Mouse (Mus musculus) embryo, embryonic 10 days (tissue): ENCODE measurements around the gene Stfa3.
"Not testable (repeated sequence)": the region's sequence is repeated elsewhere in the genome, so short reads cannot be mapped to it uniquely, and the experiment has no call there.

Source experiments
- DNase-seq: peaks from one replicate; pipeline ENCODE4 v3.0.0-alpha.2; 2015; ENCODE audit warnings: low spot score

The Stfa3 gene

DNA sequence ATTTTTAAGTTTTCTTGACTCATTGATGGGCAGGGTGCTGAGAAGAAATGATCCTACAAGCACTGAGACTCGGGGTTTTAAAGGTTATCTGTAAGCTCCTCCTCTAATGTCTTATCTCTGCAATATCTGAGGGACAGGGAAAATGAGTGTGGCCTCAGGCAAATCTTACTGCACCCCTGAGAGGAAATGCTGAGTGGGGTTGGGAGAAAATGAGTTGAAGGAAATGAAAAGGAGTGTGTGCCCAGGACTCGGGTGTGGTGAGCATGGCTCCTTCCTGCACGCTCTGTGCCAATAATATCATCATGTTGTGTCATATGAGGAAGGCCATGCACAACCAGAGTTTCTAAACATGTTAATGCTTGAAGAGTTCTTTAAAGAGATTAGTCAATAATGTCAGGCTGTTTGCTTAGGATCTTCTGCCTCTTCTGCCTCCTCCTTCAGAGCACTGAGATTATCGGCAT, at the start of gene Stfa3:
Stfa3 (minus strand) TSS at position 51 of the 461 bp plus-strand sequence.
- DNase-seq: no peak

DNA sequence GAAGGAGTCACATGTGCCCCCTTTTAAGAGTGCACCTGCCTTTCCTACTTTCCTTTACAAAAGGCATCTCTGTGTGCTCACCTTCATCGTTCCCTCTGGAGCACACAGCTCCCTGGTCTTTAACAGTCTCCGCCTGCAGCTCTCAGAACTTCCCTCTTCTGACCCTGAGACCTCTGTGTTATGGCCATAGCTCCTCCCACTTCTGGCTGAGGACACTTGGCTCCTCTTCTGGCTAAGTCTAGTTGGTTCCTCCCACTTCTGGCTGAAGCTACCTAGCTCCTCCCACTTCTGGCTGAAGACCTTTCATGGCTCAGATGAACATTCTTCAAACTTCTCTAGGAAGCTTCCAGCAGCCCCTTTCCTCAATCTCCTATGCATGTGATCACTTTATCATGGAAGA, 47.1 kb upstream of the Stfa3 start:
- DNase-seq: no peak

DNA sequence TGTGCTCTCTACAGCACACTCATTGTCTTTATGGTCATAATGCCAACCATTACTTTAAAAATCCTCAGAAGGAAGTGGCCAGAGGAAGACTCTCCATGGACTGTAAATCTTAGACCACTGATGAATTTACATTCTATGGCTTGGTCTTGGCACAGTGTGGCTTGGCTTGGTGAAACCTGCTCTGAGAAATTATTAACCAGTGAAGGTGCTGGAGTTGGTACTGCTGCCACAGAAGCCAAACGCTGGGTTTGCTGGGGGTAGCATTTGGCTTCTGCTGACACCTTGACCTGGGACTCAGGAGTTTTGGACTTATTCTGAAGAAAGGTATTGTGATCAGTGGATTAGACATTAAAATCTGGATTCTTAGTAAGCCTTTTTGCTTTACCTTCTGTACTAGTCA, 37.2 kb upstream of the Stfa3 start:
- DNase-seq: no peak

DNA sequence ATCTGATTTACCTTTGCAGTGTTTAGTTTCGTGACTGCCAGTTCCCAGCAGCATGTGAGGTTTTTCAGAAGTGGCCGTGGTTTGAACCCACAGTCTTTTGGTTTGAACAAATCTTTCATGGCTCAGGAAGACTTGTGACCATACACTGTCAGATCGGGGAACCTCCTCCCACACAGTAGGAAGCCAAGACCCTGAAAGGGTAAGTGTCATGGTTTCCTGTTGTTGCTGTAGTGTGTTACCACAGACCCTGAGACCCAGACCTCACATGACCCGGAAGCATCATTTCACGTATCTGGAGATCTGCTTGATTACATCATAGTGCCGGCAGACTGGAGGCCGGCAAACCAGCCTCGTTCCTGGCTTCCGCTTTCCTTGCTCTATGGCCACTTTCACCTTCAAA, 21.7 kb upstream of the Stfa3 start:
- DNase-seq: no peak

DNA sequence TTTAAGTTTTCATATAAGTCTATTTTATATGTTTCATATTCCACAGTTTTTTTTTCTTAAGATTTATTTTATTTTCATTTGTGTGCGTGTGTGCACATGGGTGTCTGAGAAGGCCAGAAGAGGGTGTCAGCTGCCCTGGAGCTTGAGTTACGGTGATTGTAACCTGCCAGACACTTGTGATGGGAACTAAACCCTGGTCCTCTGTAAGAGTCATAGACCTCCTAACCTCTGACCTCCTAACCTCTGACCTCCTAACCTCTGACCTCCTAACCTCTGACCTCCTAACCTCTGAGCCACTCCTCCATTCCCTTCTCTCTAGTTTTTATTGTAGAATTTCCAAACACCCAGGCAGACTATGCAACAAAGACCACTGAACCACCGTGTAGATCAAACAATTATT, 20.3 kb upstream of the Stfa3 start:
- DNase-seq: no peak

DNA sequence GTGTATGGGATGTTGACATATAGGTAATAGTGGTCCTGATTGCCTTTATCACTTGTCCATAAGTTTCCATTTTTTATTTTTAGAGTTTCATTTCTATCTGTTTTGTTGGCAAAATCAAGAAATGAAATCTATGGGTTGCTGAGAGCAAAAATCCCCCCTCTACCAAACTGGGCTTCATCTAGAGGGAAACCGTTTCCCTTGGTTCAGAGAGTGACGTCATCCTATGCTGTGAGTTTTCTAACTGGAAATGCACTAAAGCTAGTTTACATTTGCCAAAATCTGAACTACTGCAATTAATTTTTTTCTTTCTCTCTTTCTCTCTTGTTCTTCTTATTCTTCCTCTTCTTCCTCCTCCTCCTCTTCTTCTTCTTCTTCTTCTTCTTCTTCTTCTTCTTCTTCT, 19.7 kb upstream of the Stfa3 start:
- DNase-seq: no peak

DNA sequence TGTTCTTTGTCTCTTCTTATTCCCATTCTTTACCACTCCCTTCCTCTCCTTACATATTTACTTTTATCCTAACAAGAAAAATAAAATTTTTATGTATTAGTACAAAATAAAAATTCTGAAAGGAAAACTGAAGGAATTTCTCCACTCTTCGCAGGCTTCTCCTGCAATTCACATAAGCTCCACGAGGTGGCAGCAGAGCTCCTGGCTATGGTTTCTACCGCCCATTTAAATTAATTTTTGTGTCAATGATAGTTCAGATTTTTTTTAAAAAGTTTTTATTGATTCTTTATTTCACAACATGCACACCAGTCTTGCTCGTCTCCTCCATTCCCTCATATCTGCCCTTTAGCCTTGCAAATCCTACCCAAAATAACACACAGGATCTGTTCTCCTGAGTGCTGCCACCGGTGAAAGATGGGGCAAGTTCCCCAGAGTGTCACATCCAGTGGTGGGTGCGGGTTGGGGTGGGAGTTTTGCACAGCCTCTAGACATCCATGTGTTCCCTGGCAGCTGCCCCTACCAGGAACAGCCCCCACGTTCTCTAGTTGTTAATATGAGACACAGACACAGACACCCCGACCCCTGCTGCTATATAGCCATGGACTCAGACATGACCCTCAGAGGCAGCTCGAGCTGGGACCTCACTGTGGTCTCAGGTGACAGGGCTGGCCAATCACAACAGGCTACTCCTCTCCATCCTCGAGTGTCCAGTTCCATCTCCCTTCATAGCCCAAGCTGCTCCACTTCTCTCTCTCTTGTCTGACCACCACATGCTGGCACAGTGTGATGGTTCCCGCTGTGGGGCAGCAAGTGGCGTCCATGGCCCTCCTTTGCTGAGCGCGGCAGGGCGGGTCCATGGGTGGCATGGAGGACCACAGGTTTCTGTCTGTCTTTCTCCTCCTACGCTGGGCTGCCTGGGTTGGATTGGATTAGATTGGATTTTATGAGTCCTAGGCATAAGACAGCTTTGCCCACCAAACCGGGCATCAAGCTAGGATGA, 18.3 kb upstream of the Stfa3 start:
- peak; percentile 46 for DNase-seq

DNA sequence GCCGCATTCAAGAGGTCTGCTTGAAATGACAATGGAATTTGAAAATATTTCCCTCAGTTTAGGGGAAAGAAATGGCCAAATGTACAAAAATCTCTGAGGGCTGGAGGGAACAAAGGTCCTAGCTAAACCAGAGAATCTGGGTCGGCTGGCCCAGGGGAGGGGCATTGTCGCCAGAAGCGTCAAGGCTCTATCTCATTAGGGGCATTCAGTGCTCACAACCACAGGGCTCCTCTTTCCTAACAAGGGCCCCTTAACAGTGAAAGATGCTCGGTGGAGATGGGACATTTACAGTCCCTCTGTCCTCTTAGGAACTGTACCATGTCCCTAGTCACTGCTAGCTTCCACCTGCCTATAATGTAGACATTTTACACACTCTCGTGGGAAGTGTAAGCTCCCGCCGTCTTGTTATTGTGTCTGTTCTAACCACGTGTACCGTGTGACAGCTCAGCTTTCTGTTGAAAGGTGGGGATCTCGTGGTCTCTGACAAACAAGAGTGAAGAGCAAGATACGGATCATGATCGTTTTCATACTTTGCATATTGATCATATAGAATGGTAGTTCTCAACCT, 16.0 kb upstream of the Stfa3 start:
- DNase-seq: no peak

DNA sequence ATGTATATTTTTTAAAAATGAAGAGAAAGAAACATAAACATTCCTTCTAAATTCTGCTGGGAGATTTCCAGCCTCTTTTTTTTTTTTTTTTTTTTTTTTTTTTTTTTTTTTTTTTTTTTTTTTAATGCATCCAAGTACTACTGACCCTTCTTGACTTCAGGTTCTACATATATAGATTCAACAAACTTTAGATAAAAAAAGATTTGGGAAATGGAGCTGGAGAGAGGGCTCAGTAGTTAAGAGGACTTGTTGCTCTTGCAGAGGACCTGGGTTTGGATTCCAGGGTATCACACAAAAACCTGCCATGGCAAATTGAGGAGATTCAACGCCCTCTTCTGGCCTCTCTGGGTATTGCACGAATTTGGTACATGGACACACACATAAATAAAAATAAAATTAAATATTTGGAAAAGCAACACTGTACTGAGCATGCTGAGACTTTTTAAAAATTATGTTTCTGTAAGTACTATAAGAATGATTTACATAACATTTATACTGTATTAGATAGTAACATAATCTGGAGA, 14.8 kb upstream of the Stfa3 start:
- DNase-seq: peak; percentile 59

DNA sequence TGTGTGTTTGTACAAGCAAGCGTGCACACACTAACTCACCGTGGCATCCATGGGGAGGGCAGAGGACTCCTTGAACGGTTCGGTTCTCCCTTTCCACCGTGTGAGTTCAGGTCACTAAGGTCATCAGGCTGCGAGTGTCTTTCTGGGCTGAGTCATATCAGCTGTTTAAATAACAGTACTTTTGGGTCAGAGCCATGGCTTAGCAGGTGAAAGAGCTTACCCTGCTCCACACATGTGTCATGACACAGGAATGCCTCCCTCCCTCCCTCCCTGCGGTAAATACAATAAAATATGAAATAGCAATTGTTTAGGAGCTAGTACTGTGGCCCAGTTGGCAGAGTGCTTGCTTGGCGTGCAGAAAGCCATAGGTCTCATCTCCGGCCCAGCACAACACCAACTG, 14.2 kb upstream of the Stfa3 start:
- no peak for DNase-seq

DNA sequence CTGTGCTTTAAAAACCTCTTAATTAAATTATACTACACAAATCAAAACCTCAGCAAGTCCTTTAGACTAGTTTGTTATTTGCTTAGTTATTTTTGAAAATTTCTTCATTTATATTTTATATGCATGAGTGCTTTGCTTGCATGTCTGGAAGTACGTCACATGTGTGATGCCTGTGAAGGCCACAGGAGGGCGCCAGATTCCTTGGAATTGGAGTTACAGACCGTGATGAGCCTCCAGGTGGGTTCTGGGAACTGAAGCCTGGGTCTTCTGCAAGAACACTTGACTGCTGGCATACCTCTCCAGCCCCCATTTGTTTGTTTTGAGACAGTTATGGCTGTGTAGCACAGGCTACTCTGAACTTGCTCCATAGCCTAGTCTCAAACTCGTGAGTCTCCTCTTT, 13.7 kb upstream of the Stfa3 start:
- peak; percentile 33 for DNase-seq

DNA sequence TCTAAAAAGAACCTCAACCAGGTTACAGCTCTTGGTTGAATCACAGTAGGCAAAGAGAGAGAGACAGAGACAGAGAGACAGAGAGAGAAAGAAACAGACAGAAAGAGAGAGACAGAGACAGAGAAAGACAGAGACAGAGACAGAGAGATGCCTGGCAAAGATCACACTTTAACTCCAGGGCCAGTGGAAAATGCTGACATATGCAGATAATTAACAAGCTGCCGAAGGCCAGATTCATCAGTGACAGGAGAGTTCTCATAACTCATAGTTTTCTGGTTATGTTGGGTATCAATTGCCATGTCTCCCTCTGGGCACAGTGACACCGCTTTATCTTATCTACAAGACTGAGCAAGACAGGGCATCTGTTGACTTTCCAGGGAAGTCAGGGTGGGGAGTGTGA, 12.7 kb upstream of the Stfa3 start:
- no peak for DNase-seq

DNA sequence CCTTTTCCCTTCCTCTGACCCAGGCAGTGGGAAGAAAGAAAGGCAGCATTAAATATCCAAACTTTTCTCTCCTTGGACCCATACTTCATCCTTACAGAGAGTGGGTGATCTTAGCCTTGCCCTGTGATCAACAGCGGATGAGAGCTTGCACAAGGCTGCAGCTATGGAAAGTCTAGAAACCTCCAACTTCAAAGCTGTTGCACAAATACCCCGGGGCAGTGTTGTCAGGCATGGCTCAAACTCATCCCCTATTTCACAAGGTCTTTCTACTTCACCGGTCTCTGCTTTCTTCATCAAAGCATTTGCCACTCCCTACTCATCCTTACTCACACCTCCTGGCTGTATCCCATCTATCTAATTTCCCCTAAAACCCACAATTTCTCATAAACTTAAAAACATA, 10.2 kb upstream of the Stfa3 start:
- DNase-seq: no peak

DNA sequence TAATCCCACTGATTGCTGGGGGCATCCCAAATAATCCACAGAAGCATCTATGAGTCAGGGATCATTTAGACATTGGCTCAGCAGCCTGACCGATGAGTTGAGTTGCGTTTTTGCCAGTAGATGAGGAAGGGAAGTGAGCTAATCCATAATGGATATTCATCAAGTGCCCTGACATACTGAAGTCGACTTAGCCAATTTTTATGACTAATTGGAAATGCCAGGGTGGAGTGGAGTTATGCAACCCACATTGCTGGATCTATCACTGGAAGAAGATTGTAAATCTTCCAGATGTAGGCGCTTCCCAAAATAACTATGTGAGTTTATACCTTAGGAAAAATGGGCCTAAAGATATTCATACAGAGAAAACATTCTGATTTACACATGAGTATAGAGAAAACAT, 8.9 kb upstream of the Stfa3 start:
- no peak for DNase-seq

DNA sequence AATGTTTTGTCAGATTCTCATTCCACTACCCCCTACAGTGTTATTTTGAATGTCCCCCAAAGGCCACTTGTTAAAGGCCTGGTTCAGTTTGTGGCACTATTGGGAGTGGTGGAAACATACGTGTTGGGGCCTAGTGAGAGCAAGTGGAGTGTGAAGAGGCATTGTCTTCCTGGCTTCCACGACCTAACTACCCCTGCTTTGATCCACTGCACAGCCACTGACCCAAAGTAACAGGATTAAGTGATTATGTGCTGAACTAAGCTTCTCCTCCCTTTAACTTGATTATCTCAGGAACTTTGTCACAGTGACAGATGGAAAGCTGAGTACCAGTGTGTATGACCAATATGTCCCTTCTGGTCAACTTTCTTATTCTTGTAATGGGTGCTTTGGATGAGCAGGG, 5.2 kb upstream of the Stfa3 start:
- DNase-seq: peak; percentile 51

DNA sequence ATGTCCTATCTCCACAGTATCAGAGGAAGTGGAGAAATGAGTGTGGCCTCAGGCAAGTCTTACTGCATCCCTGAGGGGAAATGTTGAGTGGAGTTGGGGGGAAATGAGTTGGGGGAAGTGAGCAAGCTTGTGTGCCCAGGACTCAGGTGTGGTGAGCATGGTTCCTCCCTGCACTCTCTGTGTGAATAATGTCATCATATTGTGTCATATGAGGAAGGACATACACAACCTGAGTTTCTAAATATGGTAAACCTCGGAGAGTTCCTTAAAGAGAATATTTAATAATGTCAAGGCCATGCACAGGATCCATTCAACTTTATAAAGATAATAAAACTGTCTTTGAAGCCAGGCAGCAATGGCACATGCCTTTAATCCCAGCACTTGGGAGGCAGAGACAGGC, 34.2 kb downstream of the Stfa3 start:
- DNase-seq: not testable (repeated sequence)

DNA sequence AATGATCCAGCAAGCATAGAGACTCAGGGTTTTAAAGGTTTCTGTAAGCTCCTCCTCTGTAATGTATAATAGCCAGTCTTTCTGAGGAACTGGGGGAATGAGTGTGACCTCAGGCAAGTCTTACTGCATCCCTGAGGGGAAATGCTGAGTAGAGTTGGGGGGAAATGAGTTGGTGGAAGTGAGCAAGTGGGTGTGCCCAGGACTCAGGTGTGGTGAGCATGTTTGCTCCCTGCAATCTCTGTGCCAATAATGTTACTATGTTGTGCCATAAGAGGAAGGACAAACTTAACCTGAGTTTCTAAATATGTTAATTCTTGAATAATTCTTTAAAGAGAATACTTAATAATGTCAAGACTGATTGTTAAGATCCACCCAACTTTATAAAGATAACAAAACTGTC, 46.8 kb downstream of the Stfa3 start, which contains the start of gene Stfa2:
Stfa2 (minus strand) TSS at position 101 of the 400 bp plus-strand sequence.
- no peak for DNase-seq
